Mouse (Mus musculus) MEL (cell line): ENCODE results near the gene Ifi27l2b. TPM values are rescaled to one million over a fixed set of nuclear protein-coding genes. Genes with fewer than 3 reads are reported as not detected.

Experiments used
- DNase-seq: peaks from one replicate; pipeline ENCODE4 v3.0.0; 2011; ENCODE audit warnings: low read depth, low spot score
- H3K27ac ChIP-seq: 2 replicates; pipeline ENCODE4 v1.5.1; 2012; ENCODE audit warnings: low read depth, mild to moderate bottlenecking, control low read depth, low read length, moderate library complexity; ENCODE audit not compliant: control insufficient read depth
- H3K27me3 ChIP-seq, 2 experiments: fragments of 150-350 bp in 1 of 2; sonication (generic) in 1 of 2; 2 replicates each; pipeline ENCODE4 v1.6.1; 2012; ENCODE audit warnings: low read length in 2 of 2, mild to moderate bottlenecking in 2 of 2, improper control_type of control experiment in 1 of 2, moderate library complexity in 1 of 2; ENCODE audit not compliant: insufficient read depth in 2 of 2, control insufficient read depth in 1 of 2
- H3K36me3 ChIP-seq, 2 experiments: 2 replicates each; pipeline ENCODE4 v1.6.1; 2012 to 2014; ENCODE audit warnings: low read length in 2 of 2, improper control_type of control experiment in 1 of 2, inconsistent platforms in 1 of 2, mild to moderate bottlenecking in 1 of 2; ENCODE audit not compliant: insufficient read depth in 2 of 2, control insufficient read depth in 1 of 2
- H3K4me1 ChIP-seq, 2 experiments: fragments of 150-350 bp in 1 of 2; sonication (generic) in 1 of 2; 2 replicates each; pipeline ENCODE4 v1.6.1; 2012; ENCODE audit warnings: low read length in 2 of 2, improper control_type of control experiment in 1 of 2, mild to moderate bottlenecking in 1 of 2; ENCODE audit not compliant: insufficient read depth in 2 of 2, control insufficient read depth in 1 of 2
- H3K4me3 ChIP-seq, 2 experiments: fragments of 150-350 bp in 1 of 2; sonication (generic) in 1 of 2; 2 replicates each; pipeline ENCODE4 v1.5.1; 2012; ENCODE audit warnings: low read depth in 2 of 2, low read length in 2 of 2, mild to moderate bottlenecking in 2 of 2, moderate library complexity in 2 of 2, control low read depth in 1 of 2, improper control_type of control experiment in 1 of 2; ENCODE audit not compliant: control insufficient read depth in 1 of 2, insufficient read depth in 1 of 2
- H3K79me2 ChIP-seq: 2 replicates; pipeline ENCODE4 v1.6.1; 2012; ENCODE audit warnings: mild to moderate bottlenecking, low read length, moderate library complexity; ENCODE audit not compliant: control insufficient read depth, poor library complexity, insufficient read depth
- H3K9ac ChIP-seq: 2 replicates; pipeline ENCODE4 v1.6.1; 2012; ENCODE audit warnings: low read depth, mild to moderate bottlenecking, control low read depth, low read length, moderate library complexity; ENCODE audit not compliant: control insufficient read depth, poor library complexity, severe bottlenecking
- H3K9me3 ChIP-seq: fragments of 150-350 bp; sonication (generic); replicated peaks from 2 replicates; pipeline ENCODE4 v1.6.1; 2012; ENCODE audit warnings: mild to moderate bottlenecking, low read length, improper control_type of control experiment, moderate library complexity; ENCODE audit not compliant: insufficient read depth
- BHLHE40 ChIP-seq: IDR thresholded peaks from 2 replicates; pipeline ENCODE4 v1.6.1; 2012; ENCODE audit warnings: low read depth, mild to moderate bottlenecking, inconsistent platforms, low read length, improper control_type of control experiment, borderline replicate concordance
- CHD1 ChIP-seq: IDR thresholded peaks from 2 replicates; pipeline ENCODE4 v1.6.1; 2012; ENCODE audit warnings: low read depth, mild to moderate bottlenecking, inconsistent platforms, low read length, improper control_type of control experiment
- CTCF ChIP-seq, 3 experiments: IDR thresholded peaks in 2 of 3; conservative IDR thresholded peaks in 1 of 3; 2 replicates each; pipeline ENCODE4 v1.5.1; 2011 to 2012; ENCODE audit warnings: low read length in 3 of 3, low read depth in 2 of 3, mild to moderate bottlenecking in 2 of 3, improper control_type of control experiment in 1 of 3, inconsistent platforms in 1 of 3, mixed read lengths in 1 of 3, moderate library complexity in 1 of 3; ENCODE audit not compliant: control insufficient read depth in 1 of 3, insufficient read depth in 1 of 3, poor library complexity in 1 of 3, severe bottlenecking in 1 of 3
- E2F4 ChIP-seq: IDR thresholded peaks from 2 replicates; pipeline ENCODE4 v1.6.1; 2011; ENCODE audit warnings: low read depth, low read length, improper control_type of control experiment, borderline replicate concordance
- ETS1 ChIP-seq: IDR thresholded peaks from 2 replicates; pipeline ENCODE4 v1.6.1; 2012; ENCODE audit warnings: low read depth, mild to moderate bottlenecking, inconsistent platforms, low read length, improper control_type of control experiment, moderate library complexity
- GATA1 ChIP-seq: IDR thresholded peaks from 2 replicates; pipeline ENCODE4 v1.6.1; 2011; ENCODE audit warnings: low read depth, low read length, improper control_type of control experiment
- HCFC1 ChIP-seq: IDR thresholded peaks from 2 replicates; pipeline ENCODE4 v1.6.1; 2012; ENCODE audit warnings: low read depth, mild to moderate bottlenecking, inconsistent platforms, low read length, improper control_type of control experiment, moderate library complexity
- JUND ChIP-seq: IDR thresholded peaks from 2 replicates; pipeline ENCODE4 v1.6.1; 2011; ENCODE audit warnings: low read depth, mild to moderate bottlenecking, improper control_type of control experiment, low read length
- KAT2A ChIP-seq: conservative IDR thresholded peaks from 2 replicates; pipeline ENCODE4 v1.6.1; 2012; ENCODE audit warnings: low read depth, low read length, improper control_type of control experiment, inconsistent platforms
- MAFK ChIP-seq: IDR thresholded peaks from 2 replicates; pipeline ENCODE4 v1.6.1; 2011; ENCODE audit warnings: low read depth, mild to moderate bottlenecking, low read length, improper control_type of control experiment, borderline replicate concordance
- MAX ChIP-seq: IDR thresholded peaks from 2 replicates; pipeline ENCODE4 v1.6.1; 2011; ENCODE audit warnings: low read length, improper control_type of control experiment
- MYB ChIP-seq: IDR thresholded peaks from 2 replicates; pipeline ENCODE4 v1.6.1; 2011; ENCODE audit warnings: mild to moderate bottlenecking, low read depth, low read length, improper control_type of control experiment
- POLR2A ChIP-seq, 2 experiments: IDR thresholded peaks; 2 replicates each; pipeline ENCODE4 v1.6.1; 2011 to 2012; ENCODE audit warnings: low read length in 2 of 2, mild to moderate bottlenecking in 2 of 2, control low read depth in 1 of 2, improper control_type of control experiment in 1 of 2, low read depth in 1 of 2, moderate library complexity in 1 of 2; ENCODE audit not compliant: control insufficient read depth in 1 of 2, insufficient read depth in 1 of 2, poor library complexity in 1 of 2
- POLR2AphosphoS2 ChIP-seq: IDR thresholded peaks from 2 replicates; pipeline ENCODE4 v1.6.1; 2011; ENCODE audit warnings: low read length, improper control_type of control experiment
- POLR2AphosphoS5 ChIP-seq: IDR thresholded peaks from 2 replicates; pipeline ENCODE4 v1.6.1; 2012; ENCODE audit warnings: low read depth, borderline replicate concordance, mild to moderate bottlenecking, inconsistent platforms, low read length, moderate library complexity, mixed read lengths
- RAD21 ChIP-seq: IDR thresholded peaks from 2 replicates; pipeline ENCODE4 v1.6.1; 2011; ENCODE audit warnings: mild to moderate bottlenecking, low read depth, low read length, improper control_type of control experiment
- RCOR1 ChIP-seq: IDR thresholded peaks from 2 replicates; pipeline ENCODE4 v1.6.1; 2012; ENCODE audit warnings: low read depth, mild to moderate bottlenecking, inconsistent platforms, low read length, improper control_type of control experiment
- SIN3A ChIP-seq: IDR thresholded peaks from 2 replicates; pipeline ENCODE4 v1.6.1; 2012; ENCODE audit warnings: low read length, improper control_type of control experiment, inconsistent platforms
- SMC3 ChIP-seq: IDR thresholded peaks from 2 replicates; pipeline ENCODE4 v1.6.1; 2011; ENCODE audit warnings: low read depth, low read length, improper control_type of control experiment
- TAL1 ChIP-seq: IDR thresholded peaks from 2 replicates; pipeline ENCODE4 v1.6.1; 2012; ENCODE audit warnings: mild to moderate bottlenecking, inconsistent platforms, low read length, moderate library complexity, mixed read lengths
- TBP ChIP-seq: IDR thresholded peaks from 2 replicates; pipeline ENCODE4 v1.8.0; 2011; ENCODE audit warnings: low read depth, low read length, improper control_type of control experiment
- UBTF ChIP-seq: IDR thresholded peaks from 2 replicates; pipeline ENCODE4 v1.6.1; 2012; ENCODE audit warnings: low read depth, mild to moderate bottlenecking, inconsistent platforms, low read length, improper control_type of control experiment, moderate library complexity, borderline replicate concordance; ENCODE audit not compliant: insufficient read depth
- ZC3H11A ChIP-seq: IDR thresholded peaks from 2 replicates; pipeline ENCODE4 v1.6.1; 2012; ENCODE audit warnings: low read depth, mild to moderate bottlenecking, inconsistent platforms, low read length, improper control_type of control experiment
- ZMIZ1 ChIP-seq: IDR thresholded peaks from 2 replicates; pipeline ENCODE4 v1.6.1; 2012; ENCODE audit warnings: low read depth, mild to moderate bottlenecking, inconsistent platforms, low read length, improper control_type of control experiment, moderate library complexity
- ZNF384 ChIP-seq: IDR thresholded peaks from 2 replicates; pipeline ENCODE4 v1.6.1; 2012; ENCODE audit warnings: low read depth, mild to moderate bottlenecking, inconsistent platforms, low read length, improper control_type of control experiment
- polyA plus RNA-seq, 2 experiments: library from polyadenylated mRNA; stranded (reverse) in 1 of 2; unstranded in 1 of 2; fragments of >175 nt in 1 of 2; fragments of >200 nt in 1 of 2; gene quantifications; 2 replicates each; pipeline versions ENCODE4 v1.2.1 to v1.2.4; 2012; ENCODE audit warnings: low replicate concordance in 2 of 2, low read depth in 1 of 2; ENCODE audit not compliant: insufficient read length in 2 of 2, insufficient read depth in 1 of 2, missing spikeins in 1 of 2
- total RNA-seq: library from RNA; depleted of rRNA; stranded (reverse); fragments of 300-350 nt; gene quantifications from 2 replicates; pipeline ENCODE4 v1.2.3, GENCODE M21; 2012

Ifi27l2b gene
- total and polyA plus RNA-seq, 3 experiments: 0.07 TPM; not detected in 2

GRCm38 (mm10) chr12:103425729-103426470 lies 31.1 kb downstream of the Ifi27l2b start, which contains the start of gene Ddx24 (continued):
- TF ChIP-seq MAX (peak; percentile 83), POLR2A (IDR thresholded peaks at IDR 0.05; ENCODE audit: control insufficient read depth in 1 of 2, insufficient read depth in 1 of 2, low read depth in 1 of 2, low read length in 2 of 2, poor library complexity in 1 of 2) (peak; percentile 75 to 93), SMC3 (peak; percentile 87), TAL1 (no peak), MAFK (no peak), ETS1 (peak; percentile 79), ZC3H11A (peak; percentile 85), ZMIZ1 (peak; percentile 31; the same call in 1 of the 2 replicates), TBP (peak; percentile 85), HCFC1 (peak; percentile 96), RAD21 (peak; percentile 93), POLR2AphosphoS2 (peak; percentile 84), SIN3A (peak; percentile 100), BHLHE40 (0 out of 2 replicates have a peak, but pooled peaks have one; percentile 19), KAT2A (peak; percentile 81), POLR2AphosphoS5 (no peak), ZNF384 (no peak), RCOR1 (0 out of 2 replicates have a peak, but pooled peaks have one; percentile 8), CTCF (IDR thresholded peaks at IDR 0.05 in 2 of 3, conservative IDR thresholded peaks at IDR 0.05 in 1 of 3; ENCODE audit: control insufficient read depth in 1 of 3, insufficient read depth in 1 of 3, low read depth in 2 of 3, low read length in 3 of 3, poor library complexity in 1 of 3, severe bottlenecking in 1 of 3) (peak; percentile 51 to 94 (median 83)), JUND (no peak), MYB (no peak; the same call in 1 of the 2 replicates)

GRCm38 (mm10) chr12:103425016-103425728 lies 31.9 kb downstream of the Ifi27l2b start:
- DNase-seq: no peak

More at GRCm38 (mm10) chr12:103425016-103425728, 31.9 kb downstream of the Ifi27l2b start:
- H3K27me3 ChIP-seq: no peaks in the 10 kb centered on the region
- H3K9me3 ChIP-seq: no peaks in the 10 kb centered on the region
- peaks cover 11 to 16% of the 10 kb centered on the region in 2 experiments; a peak in 3 of 4 replicates for H3K4me1 ChIP-seq
- peak overlapping the region; percentile 49 for H3K27ac ChIP-seq
- H3K36me3 ChIP-seq: peaks cover 13 to 39% of the 10 kb centered on the region in 2 experiments
- H3K79me2 ChIP-seq: peaks cover 42% of the 10 kb centered on the region
- H3K9ac ChIP-seq: peak overlapping the region; percentile 86
- TF ChIP-seq POLR2A (IDR thresholded peaks at IDR 0.05; ENCODE audit: control insufficient read depth in 1 of 2, insufficient read depth in 1 of 2, low read depth in 1 of 2, low read length in 2 of 2, poor library complexity in 1 of 2) (no peak), POLR2AphosphoS2 (peak; percentile 5; the same call in 1 of the 2 replicates), BHLHE40 (0 out of 2 replicates have a peak, but pooled peaks have one; percentile 4), HCFC1 (no peak), CHD1 (peak; percentile 86; the same call in 1 of the 2 replicates), UBTF (no peak), GATA1 (peak; percentile 50), RAD21 (no peak), E2F4 (peak; percentile 24; the same call in 1 of the 2 replicates)
- peak overlapping the region; percentile 87 for H3K4me3 ChIP-seq
